Mouse (Mus musculus): ENCODE data around the gene Hdac4.

DNA sequence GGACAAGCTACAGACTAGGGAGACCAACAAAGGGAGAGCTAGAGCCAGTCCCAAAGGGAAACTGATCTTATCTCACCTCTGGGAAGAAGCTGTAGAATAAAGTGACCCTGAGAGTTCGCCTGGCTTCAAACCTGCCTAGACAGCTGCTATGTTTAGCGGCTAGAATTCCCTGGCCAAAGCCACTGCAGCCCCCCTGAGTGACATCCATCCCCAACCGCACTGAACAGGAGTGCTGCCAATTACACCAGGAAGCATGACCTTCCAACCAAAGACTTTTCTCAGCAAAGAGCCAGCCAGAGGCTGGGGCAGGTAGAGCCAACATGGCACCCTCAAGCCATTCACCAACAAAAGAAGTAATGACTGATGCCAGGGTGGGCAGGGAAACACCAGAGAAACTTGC is 260.3 kb downstream of the Hdac4 start:
- TF ChIP-seq CTCF (IDR thresholded peaks at IDR 0.05; ENCODE audit: borderline replicate concordance, insufficient read depth, low read length) (no peak), POLR2A (IDR thresholded peaks at IDR 0.05; ENCODE audit: low read depth, low read length) (no peak)
